In genomic region chr17:75629857-75630256, GRCm38 (mm10) we compare ENCODE assay signal across 12 mouse cellular contexts.
DNase-seq lines count a peak whose midpoint lies in the region; ATAC-seq and TF ChIP-seq lines count a peak whose summit lies in the region.
"Had no signal": no experiment of that assay in that cellular context is flagged by ENCODE, and none has a peak within 500 bp of the region (broad histone marks: within the 10 kb centered on the region; RNA-seq: fewer than 3 reads in every experiment).

No protein-coding gene starts in this region.

- no peak overlapping the region for H3K27ac ChIP-seq in hindbrain, embryonic 14.5 days
- H3K27ac ChIP-seq in hindbrain, embryonic 12.5 days = no peak overlapping the region
- H3K27ac ChIP-seq in midbrain, embryonic 15.5 days = no peak overlapping the region
- H3K27ac ChIP-seq in midbrain, embryonic 10.5 days (replicated peaks) = no peak overlapping the region
- H3K27ac ChIP-seq in cortical plate, adult 2 months (ENCODE audit: insufficient read depth, low read length) = no peak overlapping the region
- H3K27ac ChIP-seq in neural tube, embryonic 15.5 days (replicated peaks) = no peak overlapping the region
- no peak overlapping the region for H3K27ac ChIP-seq in liver, embryonic 12.5 days
- H3K27ac ChIP-seq: limb, embryonic 12.5 days had no signal

- TF ChIP-seq POLR2A in cortical plate, adult 2 months (IDR thresholded peaks at IDR 0.05; ENCODE audit: extremely low read depth, insufficient read depth, low read length) = no peak

- H3K4me2 ChIP-seq in hindbrain, embryonic 14.5 days (replicated peaks) = no peak overlapping the region
- no peak overlapping the region for H3K4me2 ChIP-seq in hindbrain, embryonic 12.5 days (replicated peaks)
- no peak overlapping the region for H3K4me2 ChIP-seq in midbrain, embryonic 15.5 days
- no peak overlapping the region for H3K4me2 ChIP-seq in neural tube, embryonic 15.5 days
- H3K4me2 ChIP-seq in liver, embryonic 12.5 days = no peak overlapping the region
- H3K4me2 ChIP-seq: heart, embryonic 12.5 days; limb, embryonic 12.5 days had no signal

- H3K4me3 ChIP-seq in hindbrain, embryonic 14.5 days (replicated peaks; ENCODE audit: low read length) = no peak overlapping the region
- H3K4me3 ChIP-seq in hindbrain, embryonic 12.5 days = no peak overlapping the region
- no peak overlapping the region for H3K4me3 ChIP-seq in midbrain, embryonic 15.5 days
- H3K4me3 ChIP-seq in midbrain, embryonic 10.5 days = no peak overlapping the region
- no peak overlapping the region for H3K4me3 ChIP-seq in cortical plate, adult 2 months (ENCODE audit: insufficient read depth, low read length)
- no peak overlapping the region for H3K4me3 ChIP-seq in neural tube, embryonic 15.5 days (replicated peaks)
- no peak overlapping the region for H3K4me3 ChIP-seq in liver, embryonic 12.5 days
- H3K4me3 ChIP-seq: heart, embryonic 12.5 days; limb, embryonic 12.5 days had no signal

- DNase-seq in hindbrain, embryonic 14.5 days (ENCODE audit: low spot score) = peak; percentile 73
- DNase-seq in midbrain, embryonic 10.5 days (ENCODE audit: low spot score) = no peak
- DNase-seq in heart, adult 8-10 months (ENCODE audit: low spot score) = no peak
- DNase-seq: cerebellum, adult 2 months had no signal

- WGBS in hindbrain, embryonic 14.5 days = 66% methylated on average over 4 of the region's 4 CpGs
- 84% methylated on average over 4 of the region's 4 CpGs for WGBS in hindbrain, embryonic 12.5 days
- 65% methylated on average over 4 of the region's 4 CpGs for WGBS in midbrain, embryonic 15.5 days
- 91% methylated on average over 4 of the region's 4 CpGs for WGBS in midbrain, embryonic 10.5 days
- WGBS in neural tube, embryonic 15.5 days = 57% methylated on average over 4 of the region's 4 CpGs
- WGBS in liver, embryonic 12.5 days (ENCODE audit: insufficient replicate concordance) = 77% methylated on average over 4 of the region's 4 CpGs

- H3K4me1 ChIP-seq in hindbrain, embryonic 14.5 days (replicated peaks; ENCODE audit: control insufficient read depth, insufficient read depth, low read length) = no peaks in the 10 kb centered on the region
- no peaks in the 10 kb centered on the region for H3K4me1 ChIP-seq in hindbrain, embryonic 12.5 days
- H3K4me1 ChIP-seq in midbrain, embryonic 15.5 days = 0 out of 2 replicates have a peak, but pooled peaks cover 4% of the 10 kb centered on the region
- H3K4me1 ChIP-seq in midbrain, embryonic 10.5 days = no peaks in the 10 kb centered on the region
- H3K4me1 ChIP-seq in cortical plate, adult 2 months (ENCODE audit: control insufficient read depth, insufficient read depth, low read length) = no peaks in the 10 kb centered on the region
- no peaks in the 10 kb centered on the region for H3K4me1 ChIP-seq in neural tube, embryonic 15.5 days
- H3K4me1 ChIP-seq in liver, embryonic 12.5 days = no peaks in the 10 kb centered on the region
- H3K4me1 ChIP-seq: heart, embryonic 12.5 days; limb, embryonic 12.5 days had no signal

- no peaks in the 10 kb centered on the region for H3K36me3 ChIP-seq in hindbrain, embryonic 14.5 days (replicated peaks; ENCODE audit: control insufficient read depth, insufficient read depth)
- H3K36me3 ChIP-seq in hindbrain, embryonic 12.5 days = no peaks in the 10 kb centered on the region
- no peaks in the 10 kb centered on the region for H3K36me3 ChIP-seq in midbrain, embryonic 15.5 days (replicated peaks)
- no peaks in the 10 kb centered on the region for H3K36me3 ChIP-seq in midbrain, embryonic 10.5 days
- no peaks in the 10 kb centered on the region for H3K36me3 ChIP-seq in neural tube, embryonic 15.5 days
- H3K36me3 ChIP-seq in liver, embryonic 12.5 days = no peaks in the 10 kb centered on the region
- H3K36me3 ChIP-seq: heart, embryonic 12.5 days; limb, embryonic 12.5 days had no signal

- peak; percentile 64; the same call in 1 of the 2 replicates for ATAC-seq in hindbrain, embryonic 14.5 days (ENCODE audit: low FRiP score)
- no peak for ATAC-seq in hindbrain, embryonic 12.5 days (ENCODE audit: low FRiP score)
- peak; percentile 70 for ATAC-seq in midbrain, embryonic 15.5 days (replicated peaks)
- peak; percentile 41; the same call in 1 of the 2 replicates for ATAC-seq in neural tube, embryonic 15.5 days (ENCODE audit: low FRiP score)
- ATAC-seq in liver, embryonic 12.5 days = no peak
- ATAC-seq: inflammation-experienced regulatory T-cells, adult 6 months had no signal

- no peaks in the 10 kb centered on the region for H3K27me3 ChIP-seq in hindbrain, embryonic 14.5 days (ENCODE audit: control insufficient read depth, insufficient read depth, low read length)
- no peaks in the 10 kb centered on the region for H3K27me3 ChIP-seq in hindbrain, embryonic 12.5 days
- H3K27me3 ChIP-seq in midbrain, embryonic 15.5 days (replicated peaks) = no peaks in the 10 kb centered on the region
- H3K27me3 ChIP-seq in midbrain, embryonic 10.5 days (ENCODE audit: low read depth, poor library complexity, severe bottlenecking) = no peaks in the 10 kb centered on the region
- no peaks in the 10 kb centered on the region for H3K27me3 ChIP-seq in neural tube, embryonic 15.5 days (replicated peaks)
- H3K27me3 ChIP-seq in liver, embryonic 12.5 days (replicated peaks) = no peaks in the 10 kb centered on the region
- H3K27me3 ChIP-seq: heart, embryonic 12.5 days; limb, embryonic 12.5 days had no signal

- H3K9ac ChIP-seq in hindbrain, embryonic 14.5 days = no peak overlapping the region
- H3K9ac ChIP-seq in hindbrain, embryonic 12.5 days = no peak overlapping the region
- no peak overlapping the region for H3K9ac ChIP-seq in midbrain, embryonic 15.5 days
- no peak overlapping the region for H3K9ac ChIP-seq in neural tube, embryonic 15.5 days (replicated peaks)
- no peak overlapping the region for H3K9ac ChIP-seq in liver, embryonic 12.5 days
- H3K9ac ChIP-seq: heart, embryonic 12.5 days; limb, embryonic 12.5 days had no signal

- TF ChIP-seq CTCF in cortical plate, adult 2 months (IDR thresholded peaks at IDR 0.05; ENCODE audit: extremely low read depth, insufficient read depth, low read length) = peak; percentile 30; the same call in 1 of the 2 replicates

- no peaks in the 10 kb centered on the region for H3K9me3 ChIP-seq in hindbrain, embryonic 14.5 days (ENCODE audit: control insufficient read depth, low read length)
- H3K9me3 ChIP-seq in hindbrain, embryonic 12.5 days (replicated peaks) = no peaks in the 10 kb centered on the region
- no peaks in the 10 kb centered on the region for H3K9me3 ChIP-seq in midbrain, embryonic 15.5 days
- no peaks in the 10 kb centered on the region for H3K9me3 ChIP-seq in midbrain, embryonic 10.5 days (replicated peaks)
- H3K9me3 ChIP-seq in neural tube, embryonic 15.5 days (replicated peaks) = no peaks in the 10 kb centered on the region
- H3K9me3 ChIP-seq in liver, embryonic 12.5 days (replicated peaks) = no peaks in the 10 kb centered on the region
- H3K9me3 ChIP-seq: heart, embryonic 12.5 days; limb, embryonic 12.5 days had no signal

Comparison
In these comparisons a context has a peak if more than half of its experiments do, and no peak if none do; other contexts are left out.
1. ATAC-seq: peak in hindbrain, embryonic 14.5 days (single experiment), midbrain, embryonic 15.5 days (single experiment) and neural tube, embryonic 15.5 days (single experiment); none in hindbrain, embryonic 12.5 days (single experiment) and liver, embryonic 12.5 days (single experiment).